Mouse (Mus musculus): ENCODE results near the gene Maml2.

The Maml2 gene

DNA sequence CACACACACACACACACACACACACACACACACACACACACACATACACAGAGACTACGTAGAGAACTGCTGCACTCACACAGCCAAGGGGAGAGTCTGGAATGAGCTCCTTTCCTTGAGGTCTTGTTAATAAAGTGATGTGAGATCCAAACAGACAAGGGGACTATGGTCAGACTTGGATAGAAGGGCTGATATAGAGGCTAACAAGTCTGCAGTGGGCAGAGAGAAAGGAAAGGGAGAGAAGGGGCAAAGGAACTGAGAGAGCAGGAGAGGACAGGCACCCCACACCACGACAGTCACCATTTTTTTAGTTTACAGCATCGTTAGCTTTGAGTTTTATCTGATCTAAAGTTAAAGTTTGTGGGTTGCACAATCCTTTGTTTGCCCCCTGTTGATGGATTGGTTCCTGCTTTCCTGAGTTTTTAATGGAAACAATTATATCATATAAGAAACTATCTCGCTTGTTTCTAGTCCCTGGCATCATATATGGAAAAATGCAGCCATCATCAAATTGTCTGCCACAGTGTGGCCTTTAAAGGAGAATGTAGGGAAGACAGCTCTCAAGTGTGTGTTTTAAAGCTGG is 149.0 kb downstream of the Maml2 start, which contains the start of gene Gm17571:
Gm17571 (minus strand) TSS at position 51 of the 583 bp plus-strand sequence.
- DNase-seq (ENCODE audit: low spot score in 2 of 2) = no peak

DNA sequence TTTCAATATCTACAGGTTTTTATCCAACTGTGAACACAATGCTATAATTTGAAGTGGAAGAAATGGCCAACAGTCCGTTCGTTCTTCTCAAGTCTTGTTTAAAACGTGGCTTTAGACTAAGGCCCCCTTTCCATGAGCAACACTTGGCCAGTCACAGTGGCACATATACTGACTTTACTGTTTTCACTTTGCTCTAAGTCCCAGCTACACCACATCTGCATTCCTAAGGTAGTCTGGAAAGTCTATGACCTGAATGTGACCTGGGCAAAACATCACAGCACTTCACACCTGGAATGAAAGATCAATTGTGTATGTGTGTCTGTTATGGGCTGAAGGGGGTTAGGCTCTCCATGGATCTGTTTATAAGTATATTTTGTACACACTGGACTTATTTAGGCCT is 151.0 kb downstream of the Maml2 start:
- DNase-seq (ENCODE audit: low spot score in 2 of 2) = no peak

DNA sequence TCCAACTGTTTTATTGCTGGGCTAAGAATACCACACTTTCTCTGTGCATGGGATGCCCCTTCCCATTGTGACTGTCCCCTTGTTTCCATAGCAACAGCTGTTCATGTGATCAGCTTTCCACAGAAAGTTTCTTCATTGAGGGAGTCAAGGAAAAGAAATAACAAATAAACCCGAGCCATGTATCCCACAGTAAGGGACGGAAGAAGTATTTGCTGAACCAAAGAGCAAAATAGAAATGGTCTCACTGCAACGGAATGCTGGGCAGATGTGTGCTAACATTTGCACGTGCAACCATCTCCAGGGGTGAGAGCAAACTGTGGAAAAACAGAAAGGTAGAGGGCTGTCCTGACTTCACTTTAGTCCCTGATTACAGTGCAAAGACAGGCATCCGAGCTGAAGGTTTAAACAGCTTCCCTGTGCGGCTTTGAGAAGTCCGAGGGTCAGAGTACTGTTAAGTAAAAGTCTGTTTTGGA is 156.9 kb downstream of the Maml2 start:
- no peak for DNase-seq (ENCODE audit: low spot score in 2 of 2)

DNA sequence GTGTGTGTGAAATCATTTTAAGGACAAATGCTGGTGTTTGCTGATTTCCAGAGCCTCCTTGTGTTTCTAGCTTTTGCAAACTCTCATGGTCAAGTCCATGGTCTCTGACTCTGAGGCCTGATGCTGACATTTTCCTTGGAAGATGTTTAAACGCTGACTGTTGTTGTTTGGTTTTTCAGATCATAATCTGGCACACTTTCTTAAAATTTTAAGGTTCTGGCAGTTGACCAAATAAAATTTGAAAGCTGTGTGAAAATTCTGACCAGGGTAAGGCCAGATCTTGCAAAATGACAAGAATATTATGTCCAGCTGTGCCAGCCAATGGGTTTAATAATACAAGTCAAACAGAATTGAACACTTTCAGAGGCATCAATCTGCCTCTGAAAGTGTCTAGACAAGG is 157.5 kb downstream of the Maml2 start:
- no peak for DNase-seq (ENCODE audit: low spot score in 2 of 2)

DNA sequence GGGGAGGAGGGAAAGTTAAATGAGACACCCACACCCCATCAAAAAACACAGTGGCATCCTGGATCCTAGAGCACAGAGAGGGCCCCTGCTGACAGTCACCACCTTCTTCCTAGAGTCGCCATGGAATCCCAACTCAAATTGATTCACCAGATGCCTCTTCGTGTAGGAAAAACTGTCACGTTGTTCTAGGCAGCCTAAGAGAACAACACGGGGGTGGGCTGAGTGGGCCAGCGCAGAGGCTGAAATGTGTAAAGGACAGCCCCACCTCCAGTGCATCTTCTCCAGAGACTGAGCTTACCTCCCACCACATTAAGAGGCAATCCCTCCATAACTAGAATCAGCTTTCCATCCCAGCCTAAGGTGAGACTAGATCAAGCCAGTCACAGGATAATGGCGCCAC is 160.0 kb downstream of the Maml2 start:
- peak; percentile 15 to 17 for DNase-seq (ENCODE audit: low spot score in 2 of 2)

DNA sequence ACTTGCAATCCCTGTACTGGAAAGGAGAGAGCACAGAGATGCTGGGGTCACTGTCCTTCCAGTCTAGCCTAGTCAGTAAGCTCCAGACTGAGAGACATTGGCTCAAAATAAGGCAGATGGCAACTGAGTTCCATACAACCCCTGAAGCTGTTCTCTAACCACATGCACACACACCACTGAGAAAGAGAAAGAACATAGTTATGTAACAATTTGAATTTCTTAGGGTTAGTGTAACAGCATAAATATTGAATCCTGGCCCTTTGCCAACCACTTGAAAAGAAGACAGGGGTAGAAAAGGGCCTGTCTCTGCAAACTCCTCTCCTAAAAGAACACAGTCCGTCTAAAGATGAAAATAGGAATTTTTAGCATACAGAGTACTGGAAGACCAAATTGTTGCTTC is 161.6 kb downstream of the Maml2 start:
- DNase-seq (ENCODE audit: low spot score in 2 of 2) = no peak

DNA sequence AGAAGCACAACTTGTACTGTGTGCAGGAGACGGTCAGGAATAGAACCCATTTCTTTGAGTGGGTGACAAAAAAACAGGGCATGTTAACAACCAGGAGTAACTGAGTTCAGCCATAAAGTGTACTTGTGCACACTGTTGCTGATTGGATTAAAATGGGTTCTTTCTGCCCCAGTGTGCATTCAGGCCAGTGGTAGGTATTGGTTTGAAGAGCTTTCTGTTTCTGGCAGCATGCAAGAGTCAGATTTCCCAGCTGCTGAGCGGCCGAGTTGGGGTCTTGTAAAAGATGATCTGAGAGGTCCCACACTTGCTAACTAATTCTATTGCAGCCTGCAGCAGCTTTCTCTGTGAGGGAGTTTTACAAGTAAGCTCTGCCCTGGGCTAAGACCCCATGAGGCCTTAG is 162.3 kb downstream of the Maml2 start:
- DNase-seq (ENCODE audit: low spot score in 2 of 2) = no peak

DNA sequence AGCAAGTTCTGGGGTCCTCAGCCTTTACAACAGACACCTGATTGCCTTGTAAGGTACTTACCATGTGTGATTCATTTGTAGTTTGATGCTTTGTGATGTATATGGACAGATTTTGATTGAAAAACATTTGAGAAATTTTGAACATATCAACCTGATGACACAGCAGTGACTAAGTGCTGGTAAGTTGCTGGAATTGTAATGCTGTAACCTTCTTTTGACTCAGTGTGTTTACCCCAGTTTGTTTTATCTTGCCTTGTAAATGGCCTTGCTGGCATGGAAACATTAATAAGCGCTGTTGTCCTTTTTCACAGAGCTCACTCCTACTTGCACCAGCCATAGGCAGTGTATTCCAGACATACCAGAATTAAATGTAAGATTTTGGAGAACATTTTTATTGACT is 163.2 kb downstream of the Maml2 start:
- no peak for DNase-seq (ENCODE audit: low spot score in 2 of 2)

DNA sequence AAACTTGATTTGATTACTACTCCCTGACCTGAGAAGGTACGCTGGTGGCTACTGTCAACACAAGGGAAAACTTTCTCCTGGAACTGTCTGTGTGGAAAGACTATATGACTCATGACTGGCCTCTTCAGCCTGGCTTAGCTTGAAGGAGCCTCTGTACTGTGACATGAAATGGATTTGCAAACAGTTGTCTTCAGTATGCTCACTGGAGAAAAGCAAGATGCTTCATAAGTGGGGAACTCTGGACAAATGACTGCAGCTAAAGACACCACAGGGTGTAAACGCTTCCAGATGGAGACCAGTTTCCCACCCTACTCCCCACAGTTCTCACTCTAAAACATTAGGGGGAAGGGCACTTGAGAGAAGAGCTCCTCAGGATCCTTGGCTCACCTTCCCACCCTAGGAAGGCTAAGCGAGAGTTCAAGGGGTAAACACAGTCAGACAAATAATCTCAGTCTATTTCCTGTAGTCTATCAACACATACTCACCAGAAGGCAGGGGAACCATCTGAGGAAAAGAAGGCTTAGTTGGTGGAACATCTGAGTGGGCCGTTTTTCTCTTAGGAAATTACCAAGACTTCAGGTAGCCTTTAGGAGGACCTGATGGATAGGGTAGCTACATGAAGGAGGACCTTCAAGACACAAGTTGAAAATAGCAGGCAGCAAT is 167.7 kb downstream of the Maml2 start:
- no peak for DNase-seq (ENCODE audit: low spot score in 2 of 2)

DNA sequence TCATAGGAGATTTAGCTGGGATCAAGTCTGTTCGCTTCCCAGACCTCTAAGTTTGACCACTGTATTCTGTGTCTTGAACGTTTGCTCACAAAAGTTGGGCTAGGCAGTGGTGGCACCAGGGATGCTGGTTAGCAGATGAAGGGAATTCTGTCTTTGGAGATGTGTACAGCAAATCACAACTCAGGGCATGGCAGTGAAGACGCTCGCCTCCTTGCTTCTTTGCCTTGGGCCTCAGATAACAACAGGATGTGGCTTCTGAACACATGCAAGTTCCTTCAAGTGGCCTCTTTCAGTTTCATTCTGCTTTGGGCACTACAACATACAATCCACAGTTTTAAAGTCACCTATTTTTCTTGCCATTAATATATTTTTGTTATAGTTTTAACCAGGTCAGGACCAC is 168.6 kb downstream of the Maml2 start:
- no peak for DNase-seq (ENCODE audit: low spot score in 2 of 2)

DNA sequence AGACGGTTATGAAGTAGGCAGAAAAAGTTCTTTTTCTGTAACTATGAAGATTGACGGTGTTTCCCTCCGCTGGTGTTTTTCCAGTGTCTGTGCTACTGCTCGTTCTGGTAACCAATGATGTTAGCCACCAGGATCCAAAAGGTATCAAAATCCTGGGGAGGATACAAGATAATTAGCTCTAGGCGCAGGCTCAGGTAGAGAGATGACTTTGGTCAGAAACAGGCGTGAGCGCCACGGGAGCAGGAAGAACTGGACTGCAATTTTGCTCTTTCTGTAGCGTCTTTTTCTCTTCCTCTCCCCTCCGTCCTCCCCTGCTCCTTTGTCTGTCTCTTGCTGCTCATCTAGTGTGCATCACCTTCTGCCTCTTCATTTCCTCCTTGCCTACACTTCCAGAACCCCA is 169.1 kb downstream of the Maml2 start:
- no peak for DNase-seq (ENCODE audit: low spot score in 2 of 2)

DNA sequence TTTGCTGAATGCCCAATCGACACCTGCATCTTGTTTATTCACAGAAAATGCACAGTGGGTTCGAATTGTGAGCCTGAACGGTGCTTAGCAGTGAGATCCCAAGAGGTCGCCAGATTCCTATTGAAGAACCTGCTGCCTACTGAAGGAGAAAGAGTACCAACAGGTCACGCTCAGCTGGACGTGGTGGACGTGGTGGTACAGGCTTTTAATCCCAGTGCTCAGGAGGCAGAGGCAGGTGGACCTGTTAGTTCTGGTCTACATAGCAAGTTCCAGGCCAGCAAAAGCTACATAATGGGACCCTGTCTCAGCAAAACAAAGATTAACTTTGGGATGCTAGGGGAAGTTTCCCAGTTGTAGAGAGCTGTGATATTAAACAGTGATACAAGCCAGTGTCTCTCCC is 170.0 kb downstream of the Maml2 start:
- DNase-seq (ENCODE audit: low spot score in 2 of 2) = no peak

DNA sequence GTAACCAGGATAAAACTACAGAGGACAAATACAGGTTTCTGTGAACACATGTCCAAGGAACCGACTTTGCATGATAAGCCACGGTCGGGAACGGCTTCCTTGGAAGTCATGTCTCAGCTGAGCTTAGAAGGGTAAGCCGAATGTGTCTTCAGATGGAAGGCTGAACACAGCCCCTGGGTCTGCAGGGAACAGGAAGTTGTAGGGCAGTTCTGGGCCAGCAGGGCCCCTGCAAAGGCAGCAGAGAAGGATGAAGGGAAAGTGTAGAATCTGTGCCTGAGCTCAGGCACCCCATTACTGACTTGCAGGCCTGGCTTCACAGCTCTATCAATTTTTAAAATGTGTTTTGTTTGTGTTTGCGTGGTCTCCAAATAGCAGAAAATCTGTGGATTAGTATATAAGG is 171.0 kb downstream of the Maml2 start:
- no peak for DNase-seq (ENCODE audit: low spot score in 2 of 2)

DNA sequence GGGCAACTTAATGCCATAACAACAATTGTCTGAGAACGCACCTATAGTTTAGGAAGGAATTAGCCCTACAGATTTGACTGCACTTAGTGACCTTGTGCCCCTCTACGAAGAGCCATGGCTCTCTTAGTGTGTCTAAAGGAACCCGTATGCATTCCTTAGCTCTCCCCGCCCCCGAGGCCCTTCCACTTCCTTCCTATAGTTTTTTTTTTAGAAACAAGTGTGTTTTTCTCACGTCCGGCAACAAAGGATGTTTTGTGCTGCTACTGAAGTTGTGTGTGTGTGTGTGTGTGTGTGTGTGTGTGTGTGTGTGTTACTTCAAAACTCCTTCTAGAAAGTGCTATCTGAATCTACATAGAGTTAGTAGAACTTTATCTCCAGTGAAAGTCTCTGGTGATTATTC is 172.3 kb downstream of the Maml2 start:
- DNase-seq (ENCODE audit: low spot score in 2 of 2) = no peak

DNA sequence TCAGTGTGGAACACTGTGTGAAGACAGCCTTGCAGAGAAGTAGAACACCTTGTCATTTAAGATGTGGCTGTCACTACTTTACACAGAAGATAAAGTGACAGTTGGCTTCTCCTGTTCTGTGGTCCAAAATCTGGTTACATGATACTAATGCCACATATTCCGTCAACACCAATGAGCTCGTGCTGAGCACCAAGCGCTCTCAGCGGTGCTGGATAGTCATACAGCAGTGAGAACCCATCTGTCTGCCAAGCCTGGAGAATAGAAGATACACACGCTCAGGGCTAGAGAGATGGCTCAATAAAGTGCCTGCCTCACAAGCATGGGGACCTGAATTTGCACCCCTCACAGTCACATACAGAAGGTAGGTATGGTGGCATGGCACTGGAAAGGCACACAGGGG is 177.2 kb downstream of the Maml2 start:
- DNase-seq (ENCODE audit: low spot score in 2 of 2) = no peak

DNA sequence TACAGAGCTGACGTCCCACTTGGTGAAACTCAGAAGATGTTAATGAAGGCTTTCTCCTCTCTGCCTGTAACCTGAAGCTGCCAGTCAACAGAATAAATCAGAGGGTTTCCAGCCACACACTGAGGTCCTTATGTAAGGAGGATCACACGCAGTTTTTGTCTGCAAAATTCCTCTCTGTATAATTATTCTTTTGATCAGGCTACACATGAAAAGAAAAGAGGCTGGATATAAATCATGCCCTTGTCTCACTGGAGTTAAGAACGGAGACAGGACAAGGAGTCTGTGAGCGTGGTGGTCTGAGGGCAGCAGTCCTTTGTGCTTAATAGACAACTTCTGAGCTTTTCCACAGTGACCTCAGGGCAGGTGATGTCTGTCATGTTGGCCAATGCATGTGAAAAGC is 181.5 kb downstream of the Maml2 start:
- DNase-seq (ENCODE audit: low spot score in 2 of 2) = no peak

DNA sequence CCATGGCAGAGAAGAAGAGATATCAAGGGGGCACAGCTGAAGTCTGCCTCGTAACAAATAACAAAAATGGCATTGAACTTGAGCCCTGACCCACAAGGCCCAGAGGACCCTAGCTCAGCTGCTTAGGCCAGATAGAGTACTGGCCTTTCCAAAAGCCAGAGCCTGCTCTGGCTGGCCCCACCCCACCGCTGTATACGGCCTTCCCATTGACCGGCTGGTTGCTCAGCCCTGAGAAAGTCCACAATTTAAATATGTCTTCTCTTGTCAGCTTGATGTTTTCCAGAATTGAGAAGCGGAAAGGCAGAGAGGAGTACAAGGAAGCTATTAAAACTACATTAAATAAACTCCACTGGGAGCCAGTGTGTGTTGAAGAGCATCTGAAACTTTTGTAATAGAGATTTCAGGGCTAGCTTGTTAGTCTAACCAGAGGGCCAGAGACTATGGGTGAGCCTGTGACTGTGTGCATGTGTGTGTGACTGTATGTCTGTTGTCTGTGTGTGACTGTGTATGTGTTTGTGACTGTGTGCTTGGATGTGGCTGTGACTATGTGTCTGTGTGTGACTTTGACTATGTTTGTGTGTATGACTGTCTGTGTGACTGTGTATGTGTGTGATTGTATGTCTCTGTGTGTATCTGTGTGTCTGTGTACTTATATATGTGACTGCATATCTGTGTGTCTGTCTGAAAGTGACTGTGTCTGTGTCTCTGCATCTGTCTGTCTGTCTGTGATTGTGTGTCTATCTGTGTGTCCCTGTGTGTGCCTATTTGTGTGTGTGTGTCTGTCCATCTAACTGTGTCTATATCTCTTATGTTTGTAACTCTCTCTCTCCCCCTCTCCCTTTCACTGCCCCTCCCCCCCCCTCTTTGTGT is 185.7 kb downstream of the Maml2 start:
- DNase-seq (ENCODE audit: low spot score in 2 of 2) = no peak

DNA sequence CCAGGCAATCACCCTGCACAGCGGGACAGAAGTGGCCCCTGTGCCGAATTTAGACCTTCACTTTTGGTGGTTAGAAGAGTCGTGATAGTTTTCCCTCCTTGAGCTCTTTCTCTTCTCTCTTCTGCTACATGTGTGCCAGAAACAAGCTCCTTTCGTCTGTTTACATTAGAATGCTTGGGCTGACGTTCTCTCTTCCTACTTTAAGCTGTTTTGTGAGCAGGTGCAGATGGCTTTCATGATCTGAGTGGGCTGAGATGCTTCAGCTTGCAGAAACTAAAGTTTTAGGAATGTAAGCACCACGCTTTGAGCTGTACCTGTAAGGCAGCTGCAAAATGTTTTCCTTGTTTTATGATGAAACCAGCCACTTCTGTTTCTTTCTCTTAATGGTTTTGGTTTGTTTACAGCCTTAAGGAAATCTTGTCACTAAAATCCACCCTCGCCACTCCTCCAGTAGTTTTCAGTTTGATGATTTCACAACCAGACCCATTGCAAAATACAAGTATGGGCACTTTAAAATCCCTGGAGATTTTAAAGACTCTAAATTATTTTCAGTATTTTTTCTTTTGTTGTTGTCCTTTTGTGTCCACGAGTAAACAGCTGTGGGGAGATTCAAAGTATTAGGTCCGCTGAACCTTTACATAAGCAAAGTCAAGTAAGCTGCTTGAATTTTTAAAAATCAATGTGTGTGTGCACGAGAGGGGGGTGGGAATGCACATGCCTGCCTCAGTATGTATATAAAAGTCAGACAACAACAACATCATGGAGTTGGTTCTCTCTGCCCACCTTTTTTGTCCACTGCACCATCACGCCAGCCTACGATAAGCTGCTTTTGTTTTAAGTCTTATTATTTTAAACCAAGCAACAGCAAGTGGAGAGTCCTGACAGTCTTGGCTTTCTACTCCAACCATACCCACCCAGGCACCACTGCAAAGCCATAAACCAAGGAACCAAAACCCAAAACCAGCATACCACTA is 186.8 kb downstream of the Maml2 start:
- DNase-seq (ENCODE audit: low spot score in 2 of 2) = peak; percentile 16 to 42

DNA sequence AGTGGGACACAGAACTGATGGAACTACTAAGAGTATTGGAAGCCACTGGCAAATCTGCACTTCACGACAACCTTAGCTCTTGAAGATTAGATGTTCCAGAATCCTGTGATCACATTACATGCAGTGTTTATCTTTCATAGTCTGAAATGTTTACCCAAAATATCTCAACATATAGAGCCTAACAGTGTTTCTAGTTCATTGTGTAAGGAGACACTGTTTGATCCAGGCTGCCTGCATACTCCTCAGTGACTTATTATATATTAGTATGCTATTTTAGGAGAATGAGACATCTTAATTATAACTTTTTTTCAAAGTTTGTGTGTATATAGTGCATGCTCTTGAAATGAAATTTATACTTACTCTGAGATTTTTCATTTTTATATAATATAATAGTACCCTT is 188.2 kb downstream of the Maml2 start:
- DNase-seq (ENCODE audit: low spot score in 2 of 2) = no peak

DNA sequence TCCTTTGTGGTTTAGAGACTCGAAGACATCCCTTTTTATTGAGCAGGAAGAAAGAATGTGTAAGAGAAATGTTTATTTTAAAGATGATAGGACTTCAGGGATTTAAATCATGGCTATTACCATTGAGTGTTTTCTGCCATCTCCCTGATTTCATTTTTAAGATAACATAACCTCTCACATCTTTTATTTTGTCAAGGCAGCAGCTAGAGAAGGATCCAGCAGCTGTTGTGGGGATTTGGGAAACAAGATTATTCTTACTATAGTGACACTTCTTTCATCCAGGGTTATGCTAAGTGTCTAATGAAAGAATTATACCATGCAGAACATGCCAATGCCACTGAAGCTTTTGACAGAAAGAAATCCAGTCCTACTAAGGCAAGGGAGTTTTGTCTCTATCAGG is 193.3 kb downstream of the Maml2 start:
- no peak for DNase-seq (ENCODE audit: low spot score in 2 of 2)

DNA sequence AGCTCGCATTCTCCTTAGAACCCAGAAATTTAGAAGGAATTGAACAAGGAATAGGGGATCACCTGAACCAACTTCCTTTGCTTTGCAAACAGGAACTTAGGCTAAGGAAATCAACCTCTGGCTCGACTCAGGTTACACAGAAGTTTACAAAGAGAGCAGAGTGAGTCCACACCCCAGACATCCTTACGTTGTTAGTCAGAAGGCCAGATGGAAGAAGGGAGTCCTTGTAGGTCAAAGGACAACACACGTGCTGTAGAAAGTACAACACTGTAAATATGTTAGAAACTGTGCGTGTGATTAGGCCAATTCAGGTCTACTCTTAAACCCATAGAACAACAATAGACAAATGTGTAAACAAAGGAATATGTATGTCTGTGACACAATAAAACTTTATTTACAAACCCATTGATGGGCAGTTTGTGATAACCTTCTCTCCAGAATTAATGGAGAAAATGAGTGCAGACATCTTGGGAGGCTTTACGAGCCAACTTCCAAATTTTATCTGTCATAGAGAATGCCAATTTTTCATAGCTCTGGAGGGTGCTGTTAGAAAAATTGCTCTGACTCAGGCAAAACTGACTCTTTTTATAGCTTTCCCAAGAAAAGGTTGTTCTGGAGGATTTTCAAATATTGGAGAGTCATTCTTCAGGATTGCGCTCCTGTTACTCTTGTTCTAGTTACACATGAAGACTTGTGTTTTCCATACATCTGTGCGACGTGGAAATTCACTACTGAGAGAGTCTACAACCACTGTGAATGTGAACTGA is 194.3 kb downstream of the Maml2 start:
- DNase-seq (ENCODE audit: low spot score in 2 of 2) = no peak

Data from left cerebral cortex, adult 9 months (tissue).